Mouse (Mus musculus) bone marrow macrophage, adult 2 months (primary cell): Measurements from ENCODE around the gene Trub1.

ENCODE experiments used
- CTCF ChIP-seq: IDR thresholded peaks from 2 replicates; pipeline ENCODE4 v1.5.1; 2012; ENCODE audit warnings: low read depth, mild to moderate bottlenecking, low read length, moderate library complexity
- POLR2A ChIP-seq: IDR thresholded peaks from 2 replicates; pipeline ENCODE4 v1.6.1; 2012; ENCODE audit warnings: mild to moderate bottlenecking, low read depth, low read length, borderline replicate concordance

GRCm38 (mm10) chr19:57407947-57408346, 44.8 kb upstream of the Trub1 start:
- no peak for TF ChIP-seq POLR2A
- TF ChIP-seq CTCF, result no peak
